Mouse (Mus musculus) kidney, adult 8-10 months (tissue): ENCODE measurements around the gene Gm8265.
"Not testable (repeated sequence)": the region's sequence is repeated elsewhere in the genome, so short reads cannot be mapped to it uniquely, and the experiment has no call there.

Experiments
- DNase-seq, 2 experiments: peaks; one replicate each; pipeline ENCODE4 v3.0.0; 2022

The Gm8265 gene

DNA sequence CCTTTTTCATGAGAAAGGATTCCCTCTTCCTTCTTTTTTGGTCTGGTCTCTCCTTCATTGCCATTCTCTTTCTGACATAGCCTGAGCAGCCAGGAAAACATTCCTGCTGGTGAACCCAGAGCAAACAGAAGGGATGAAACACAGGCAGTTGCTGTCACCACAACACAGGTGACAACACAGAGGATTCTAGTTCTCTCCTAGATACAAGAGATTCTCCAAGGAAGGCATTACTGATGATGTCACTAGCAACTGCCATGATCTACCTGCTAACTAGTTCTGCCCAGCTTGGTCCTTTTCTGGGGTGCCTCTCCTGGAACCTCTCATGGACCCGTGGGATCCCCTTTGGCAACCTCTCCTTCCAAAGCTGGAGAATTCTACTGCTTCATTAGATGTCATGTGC is at the start of gene Gm8265:
Gm8265 (minus strand) TSS at position 101 of the 400 bp plus-strand sequence.
- DNase-seq, result not testable (repeated sequence)
